Mouse (Mus musculus) kidney, postnatal 0 days (tissue): ENCODE data around the gene Ankrd42. TPM values are rescaled to one million over a fixed set of nuclear protein-coding genes. Genes with fewer than 3 reads are reported as not detected.

ENCODE experiments used
- ATAC-seq: fragments of 200-750 bp; cut with Nextera tagmentation; replicated peaks from 2 replicates; pipeline ENCODE4 v1.8.0; 2017; ENCODE audit warnings: low read depth, moderate number of reproducible peaks, moderate TSS enrichment, moderate library complexity; ENCODE audit not compliant: low FRiP score
- DNase-seq: peaks from one replicate; pipeline ENCODE4 v3.0.0-alpha.2; 2016; ENCODE audit warnings: low spot score
- H3K27ac ChIP-seq: fragments of 300-500 bp; sonication (generic); 2 replicates; pipeline ENCODE4 v1.5.1; 2014; ENCODE audit warnings: mild to moderate bottlenecking
- H3K27me3 ChIP-seq: fragments of 300-500 bp; sonication (generic); 2 replicates; pipeline ENCODE4 v1.6.1; 2014; ENCODE audit warnings: low read length, mixed read lengths; ENCODE audit not compliant: insufficient read depth
- H3K36me3 ChIP-seq: fragments of 300-500 bp; sonication (generic); 2 replicates; pipeline ENCODE4 v1.6.1; 2014; ENCODE audit warnings: low read length, mixed read lengths; ENCODE audit not compliant: insufficient read depth
- H3K4me1 ChIP-seq: fragments of 300-500 bp; sonication (generic); replicated peaks from 2 replicates; pipeline ENCODE4 v1.6.1; 2014; ENCODE audit warnings: antibody characterized with exemption, low read length, mixed read lengths; ENCODE audit not compliant: insufficient read depth
- H3K4me2 ChIP-seq: fragments of 300-500 bp; sonication (generic); 2 replicates; pipeline ENCODE4 v1.6.1; 2014; ENCODE audit warnings: mild to moderate bottlenecking, low read length, moderate library complexity, mixed read lengths
- H3K4me3 ChIP-seq: fragments of 300-500 bp; sonication (generic); replicated peaks from 2 replicates; pipeline ENCODE4 v1.5.1; 2014; ENCODE audit warnings: low read depth, low read length
- H3K9ac ChIP-seq: fragments of 300-500 bp; sonication (generic); 2 replicates; pipeline ENCODE4 v1.6.1; 2014; ENCODE audit warnings: low read depth, low read length
- H3K9me3 ChIP-seq: fragments of 300-500 bp; sonication (generic); replicated peaks from 2 replicates; pipeline ENCODE4 v1.6.1; 2016; ENCODE audit warnings: low read length, inconsistent platforms, mixed read lengths
- CTCF ChIP-seq: IDR thresholded peaks from 2 replicates; pipeline ENCODE4 v1.5.1; 2016; ENCODE audit warnings: antibody characterized with exemption, low read depth, mild to moderate bottlenecking, moderate library complexity
- WGBS: fragments of 180-500 bp; shearing (Covaris S2); extraction: QIAGEN DNeasy Blood & Tissue Kit; methylation state at CpG from one replicate; pipeline ENCODE4 v1.1.7; 2014; 5-methylcytosine and 5-hydroxymethylcytosine counted together
- polyA plus RNA-seq: library from polyadenylated mRNA; unstranded; fragments of >200 nt; fragmentation: Nextera tagmentation; extraction: Ambion mirVana; gene quantifications from 2 replicates; pipeline ENCODE4 v1.2.1, GENCODE M21; 2015

Ankrd42 gene
- 4.5 and 5.5 TPM in 2 replicates for polyA plus RNA-seq

GRCm38 (mm10) chr7:92637021-92637625, at the start of gene Ankrd42:
Gene Ankrd42, minus strand, starts transcription at chr7:92637142.
- Histone ChIP-seq H3K27ac (peak within 1 kb of the TSS; percentile 85), H3K27me3 (no peaks in the 10 kb centered on the region), H3K9ac (peak within 1 kb of the TSS; percentile 76), H3K4me3 (peak within 1 kb of the TSS; percentile 75), H3K9me3 (no peaks in the 10 kb centered on the region), H3K4me2 (peak within 1 kb of the TSS; percentile 83), H3K4me1 (0 out of 2 replicates have a peak, but pooled peaks cover 3% of the 10 kb centered on the region), H3K36me3 (no peaks in the 10 kb centered on the region)
- ATAC-seq (peak; percentile 98), DNase-seq (peak; percentile 97)
- WGBS = under 1% methylated on average over 44 of the region's 44 CpGs
- peak; percentile 50; the same call in 1 of the 2 replicates for TF ChIP-seq CTCF

- ATAC-seq (no peak), DNase-seq (no peak)
- Histone ChIP-seq H3K4me2 (no peak overlapping the region), H3K27ac (no peak overlapping the region), H3K27me3 (no peaks in the 10 kb centered on the region), H3K9me3 (no peaks in the 10 kb centered on the region), H3K36me3 (no peaks in the 10 kb centered on the region), H3K4me3 (no peak overlapping the region), H3K9ac (no peak overlapping the region), H3K4me1 (no peaks in the 10 kb centered on the region)
- TF ChIP-seq CTCF = no peak
- 57% methylated on average over 4 of the region's 4 CpGs for WGBS
These were observed 40.4 kb upstream of the Ankrd42 start for GRCm38 (mm10) chr7:92677346-92677745.

GRCm38 (mm10) chr7:92675131-92675530, 38.2 kb upstream of the Ankrd42 start:
- Histone ChIP-seq H3K9me3 (no peaks in the 10 kb centered on the region), H3K27ac (no peak overlapping the region), H3K36me3 (no peaks in the 10 kb centered on the region), H3K9ac (no peak overlapping the region), H3K27me3 (no peaks in the 10 kb centered on the region), H3K4me3 (no peak overlapping the region), H3K4me1 (no peaks in the 10 kb centered on the region), H3K4me2 (no peak overlapping the region)
- ATAC-seq = no peak
- TF ChIP-seq CTCF = no peak
- DNase-seq = no peak
- 90% methylated on average over 3 of the region's 3 CpGs for WGBS

- under 1% methylated on average over 87 of the region's 88 CpGs for WGBS
- peak; percentile 99 for ATAC-seq
These were observed 32.8 kb upstream of the Ankrd42 start, which contains the start of gene Pcf11 for GRCm38 (mm10) chr7:92669507-92670471. Gene Pcf11, minus strand, starts transcription at chr7:92669934.

GRCm38 (mm10) chr7:92668791-92669506, 32.0 kb upstream of the Ankrd42 start:
- Histone ChIP-seq H3K36me3 (no peaks in the 10 kb centered on the region), H3K9me3 (no peaks in the 10 kb centered on the region), H3K9ac (peak overlapping the region; percentile 99), H3K4me3 (peak overlapping the region; percentile 97), H3K4me2 (peak overlapping the region; percentile 74), H3K27ac (peak overlapping the region; percentile 95), H3K4me1 (peaks cover 14% of the 10 kb centered on the region), H3K27me3 (no peaks in the 10 kb centered on the region)
- peak; percentile 71 for DNase-seq
- TF ChIP-seq CTCF = no peak
- no peak for ATAC-seq
- under 1% methylated on average over 29 of the region's 29 CpGs for WGBS

More at GRCm38 (mm10) chr7:92669507-92670471, 32.8 kb upstream of the Ankrd42 start, which contains the start of gene Pcf11:
- Histone ChIP-seq H3K27ac (peak within 1 kb of the TSS; percentile 95), H3K36me3 (no peaks in the 10 kb centered on the region), H3K4me2 (peak within 1 kb of the TSS; percentile 74), H3K27me3 (no peaks in the 10 kb centered on the region), H3K4me1 (peaks cover 14% of the 10 kb centered on the region), H3K9ac (peak within 1 kb of the TSS; percentile 99), H3K9me3 (no peaks in the 10 kb centered on the region), H3K4me3 (peak within 1 kb of the TSS; percentile 97)
- TF ChIP-seq CTCF = peak; percentile 29; the same call in 1 of the 2 replicates
- peak; percentile 100 for DNase-seq
